Mouse (Mus musculus) c-Kit-positive CD71-negative TER-119-negative erythroid progenitor cells, embryonic 14.5 days (primary cell): ENCODE measurements around the gene Rbfox1.

Experiments
- DNase-seq: peaks from one replicate; pipeline ENCODE4 v3.0.0-alpha.2; 2013; ENCODE audit warnings: low read depth

Rbfox1 gene

DNA sequence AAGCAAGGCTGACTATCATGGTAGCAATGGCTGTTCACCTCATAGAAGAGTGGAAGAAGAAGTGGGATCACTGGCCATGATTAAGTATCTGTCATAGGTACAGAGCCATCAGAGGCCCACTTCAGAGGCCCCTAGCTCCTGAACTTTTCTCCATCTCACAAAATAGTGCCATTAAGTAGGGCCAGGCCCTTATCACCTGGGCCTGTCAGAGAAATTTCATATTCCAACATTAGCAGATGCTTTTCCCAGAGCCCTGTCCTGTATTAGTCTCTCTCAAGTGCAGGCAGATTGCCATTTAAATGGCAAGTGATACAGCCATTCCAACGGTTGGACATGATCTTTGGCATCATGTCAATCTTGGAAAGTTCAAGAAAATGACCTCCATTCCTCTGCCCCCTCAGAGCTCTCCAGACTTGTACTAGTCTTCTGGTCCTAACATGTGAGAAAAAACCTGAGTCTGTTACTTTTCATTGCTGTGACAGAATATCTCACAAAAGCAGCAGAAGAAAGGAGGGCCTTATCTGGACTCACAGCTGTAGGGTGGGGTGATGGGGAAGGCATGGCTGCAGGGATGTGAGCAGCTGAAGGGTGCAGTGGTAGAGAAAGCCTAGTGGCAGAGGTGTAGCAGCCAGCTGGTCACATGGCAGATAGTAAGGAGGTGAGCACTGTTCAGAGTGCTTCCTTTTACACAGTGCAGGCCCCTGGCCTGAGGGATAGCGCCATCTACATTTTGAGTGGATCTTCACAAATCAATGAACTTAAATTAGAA, 210.6 kb downstream of the Rbfox1 start:
- DNase-seq = no peak

DNA sequence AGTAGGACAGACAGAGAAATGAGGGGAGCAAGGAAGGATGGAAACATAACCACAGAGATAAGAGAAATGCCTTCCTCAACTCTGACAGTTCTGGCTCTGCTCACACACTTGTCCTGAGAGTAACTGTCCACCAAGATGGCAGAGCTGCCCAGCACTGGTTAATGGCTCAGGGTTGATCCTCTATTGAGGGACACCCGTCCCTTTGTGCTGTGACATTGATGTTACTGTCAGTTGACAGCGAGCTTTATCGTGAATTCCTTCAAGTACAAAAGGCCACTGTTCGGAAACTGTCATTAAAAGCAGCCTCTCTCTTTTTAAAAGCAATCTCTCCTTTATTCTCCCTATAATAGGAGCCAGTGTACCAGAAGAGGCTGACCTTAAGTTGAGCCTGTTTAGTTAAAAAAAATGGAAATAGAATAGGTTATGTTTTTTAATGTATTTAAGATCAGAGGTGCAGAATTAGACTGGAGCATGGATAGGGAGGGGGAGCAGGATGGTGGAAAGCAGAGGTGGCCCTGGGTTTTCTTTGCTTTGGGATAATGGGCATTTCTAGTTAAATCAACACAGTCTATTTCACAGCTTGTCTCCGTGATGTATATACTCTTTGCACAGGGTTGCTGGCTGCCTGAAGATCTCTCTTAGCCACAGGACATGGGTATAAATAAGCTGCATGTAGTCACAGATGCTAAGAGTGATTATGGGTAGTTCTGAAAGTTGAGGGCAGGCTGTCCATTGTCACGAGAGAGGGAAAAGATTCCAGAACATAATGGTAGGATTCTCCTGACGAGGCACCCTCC, 212.3 kb downstream of the Rbfox1 start:
- DNase-seq = no peak

DNA sequence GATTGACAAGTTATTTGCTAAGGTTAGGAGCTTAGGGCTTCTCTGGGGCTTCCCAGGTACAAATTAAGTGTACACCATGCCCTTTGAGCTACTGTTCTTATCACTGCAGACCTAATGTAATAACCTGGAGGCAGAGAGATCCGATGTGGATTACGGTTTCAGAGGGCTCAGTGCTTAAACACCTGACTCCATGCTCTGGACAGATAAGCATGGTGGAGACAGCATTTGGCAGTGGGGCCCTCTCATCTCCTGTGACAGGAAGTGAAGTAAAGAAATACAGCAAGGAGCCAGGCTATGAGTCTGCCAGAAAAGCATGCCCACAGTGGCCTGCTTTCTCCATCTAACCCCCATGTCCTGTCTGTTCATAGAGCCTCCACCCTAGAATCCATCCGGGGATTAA, 213.0 kb downstream of the Rbfox1 start:
- no peak for DNase-seq

DNA sequence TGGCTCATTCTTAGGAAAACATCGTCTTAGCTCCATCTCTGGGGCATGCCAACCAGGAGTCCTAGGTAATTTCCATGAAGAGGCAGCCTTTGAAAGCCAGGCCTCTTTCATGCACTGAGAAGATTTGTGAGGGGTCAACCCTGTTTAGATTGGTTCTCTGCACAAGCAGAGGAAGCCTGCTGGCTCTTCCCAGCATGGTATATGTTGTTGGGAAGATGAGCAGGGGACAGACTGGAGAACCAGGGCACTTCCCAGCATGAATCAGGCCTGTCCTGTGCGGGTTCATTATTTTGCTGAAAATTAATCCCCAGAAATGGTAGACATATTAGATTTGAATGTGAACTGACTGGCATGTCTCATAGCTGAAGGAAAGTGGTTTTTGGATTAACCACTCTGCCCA, 214.4 kb downstream of the Rbfox1 start:
- DNase-seq = no peak

DNA sequence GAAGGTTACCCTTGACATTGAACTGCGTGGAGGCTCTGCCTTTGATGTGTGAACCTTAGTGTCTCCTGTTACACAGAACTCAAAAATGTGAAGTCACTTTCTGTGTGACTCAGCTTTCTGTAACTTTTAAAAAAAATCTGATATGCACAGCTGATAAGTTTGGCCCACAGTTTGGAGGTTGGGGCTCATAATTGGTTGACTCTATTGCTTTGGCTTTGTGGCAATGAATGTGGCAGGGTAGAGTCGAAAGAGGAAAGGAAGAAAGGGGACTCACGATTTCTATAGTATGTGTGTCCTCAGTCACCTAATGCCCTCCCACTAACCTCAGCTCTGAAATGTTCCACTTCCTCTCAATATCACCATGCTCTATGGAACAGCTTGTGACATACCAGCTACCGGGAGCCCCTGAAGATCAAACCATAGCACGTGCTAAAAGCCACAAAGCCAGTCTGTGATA, 215.3 kb downstream of the Rbfox1 start:
- DNase-seq = peak; percentile 16

DNA sequence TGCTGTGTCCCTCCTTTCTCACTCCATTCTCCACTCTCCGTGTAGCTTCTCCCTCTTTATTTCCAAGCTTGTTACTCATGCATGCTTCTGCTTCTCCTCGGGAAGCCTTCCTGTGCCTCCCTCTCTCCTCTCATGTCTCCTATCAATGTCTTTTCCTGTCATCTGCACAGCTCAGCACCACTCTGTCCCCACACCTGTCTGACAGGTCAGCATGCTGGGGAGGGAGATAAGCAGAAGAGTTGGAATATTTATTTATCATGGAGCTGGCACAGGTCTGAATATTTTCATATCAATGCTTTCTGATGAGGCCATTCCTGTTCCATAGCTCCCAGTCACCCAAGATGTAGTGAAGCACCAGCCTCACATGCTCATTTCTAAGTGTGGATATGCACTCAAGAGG, 218.6 kb downstream of the Rbfox1 start:
- DNase-seq = no peak

DNA sequence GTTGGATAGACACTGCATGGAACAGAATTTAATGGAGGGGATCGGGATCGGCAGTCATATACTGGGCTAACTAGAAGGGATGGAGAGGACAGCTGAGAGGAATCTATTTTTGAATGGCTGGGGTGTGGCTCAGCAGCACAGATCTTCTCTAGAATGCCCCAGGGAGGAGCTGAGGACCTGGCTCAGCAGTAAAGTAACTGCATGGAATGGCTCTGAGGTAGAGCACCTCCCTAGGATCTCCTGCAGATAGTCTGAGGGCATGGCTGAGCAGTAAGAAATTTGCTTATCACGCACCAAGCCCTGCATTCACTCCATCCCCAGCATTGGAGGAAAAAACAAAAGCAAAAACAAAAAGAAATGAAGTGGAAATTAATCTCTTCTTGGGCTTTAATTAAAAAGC, 225.0 kb downstream of the Rbfox1 start:
- DNase-seq = no peak

DNA sequence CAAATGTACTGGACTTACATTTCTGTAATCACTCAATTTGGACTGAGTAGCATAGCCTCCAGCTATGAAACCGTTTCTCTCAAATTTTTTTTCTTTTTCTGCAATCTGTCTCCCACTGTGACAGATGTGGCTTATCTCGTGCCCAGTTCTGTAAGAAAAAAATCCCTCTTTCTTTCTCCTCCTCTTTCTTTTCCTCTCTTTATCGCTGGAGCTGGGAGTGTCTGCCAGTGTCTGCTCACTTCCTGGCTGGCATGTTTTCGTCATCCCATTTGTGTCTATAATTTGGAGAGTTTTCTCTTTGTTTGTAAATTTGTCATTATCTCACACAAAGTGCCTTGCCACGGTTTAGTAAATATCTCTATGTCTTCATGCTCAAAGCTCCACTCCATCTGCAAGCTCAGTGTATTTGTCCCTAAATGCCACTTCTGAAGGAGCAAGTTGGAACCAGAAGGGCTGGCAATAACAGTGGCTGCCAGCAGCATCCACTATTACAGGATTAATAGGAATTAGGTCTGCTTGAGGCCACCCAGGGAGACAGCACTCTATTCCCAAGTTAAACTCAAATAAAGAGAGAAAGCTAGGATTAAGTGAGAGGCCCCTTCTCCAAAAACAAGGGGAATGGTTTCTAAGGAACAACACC, 228.8 kb downstream of the Rbfox1 start:
- no peak for DNase-seq

DNA sequence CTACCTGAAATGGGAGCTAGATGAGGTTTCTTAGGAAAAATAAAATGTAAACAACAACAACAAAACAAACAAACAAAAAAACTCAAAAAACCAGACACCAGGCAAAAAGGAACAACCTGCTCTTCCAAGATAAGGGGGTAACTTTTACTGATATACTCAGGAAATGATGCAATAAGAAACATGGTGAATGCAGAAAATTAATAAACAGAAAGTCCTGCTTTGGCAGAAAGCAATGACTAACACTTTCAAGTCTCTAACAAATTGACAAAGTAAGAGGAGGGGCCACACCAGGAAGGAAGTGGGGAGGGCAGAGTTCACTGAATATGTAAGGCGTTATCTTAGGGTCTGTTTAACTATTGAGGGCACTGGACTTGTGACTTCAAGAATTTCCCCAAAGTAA, 234.3 kb downstream of the Rbfox1 start:
- DNase-seq = no peak

DNA sequence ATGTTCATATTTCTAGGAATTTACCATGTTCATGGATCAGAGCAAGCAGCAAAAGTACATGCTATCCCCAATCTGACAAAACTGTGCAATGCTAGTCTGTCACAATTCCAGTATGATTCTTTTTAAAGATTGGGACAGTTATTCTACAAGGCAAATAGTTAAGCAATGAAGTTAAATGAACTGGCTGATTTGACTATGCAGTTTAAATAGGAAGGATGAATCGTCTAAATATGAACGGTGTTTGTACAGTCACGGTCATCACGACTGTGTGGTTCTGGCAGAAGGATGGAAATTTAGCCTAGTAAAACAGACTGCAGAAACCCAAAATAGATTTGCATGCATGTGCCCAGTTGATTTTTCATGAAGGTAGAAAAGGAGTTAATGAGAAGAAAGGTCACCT, 236.1 kb downstream of the Rbfox1 start:
- no peak for DNase-seq

DNA sequence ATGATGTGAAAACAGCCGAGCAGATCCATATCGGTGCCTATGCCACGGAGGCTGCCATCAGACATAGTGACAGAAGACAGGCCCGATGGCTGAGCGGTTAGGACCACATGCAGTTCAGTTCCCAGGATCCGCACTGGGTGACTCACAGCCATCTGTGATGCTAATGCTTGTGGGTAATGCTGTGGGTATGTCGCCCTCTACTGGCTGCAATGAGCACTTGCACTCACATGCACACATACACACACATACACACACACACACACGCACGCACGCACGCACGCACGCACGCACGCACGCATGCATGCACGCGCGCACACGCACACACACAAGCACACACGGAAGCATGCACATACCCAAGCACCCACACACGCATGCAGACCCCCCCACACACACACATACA, 237.7 kb downstream of the Rbfox1 start:
- no peak for DNase-seq

DNA sequence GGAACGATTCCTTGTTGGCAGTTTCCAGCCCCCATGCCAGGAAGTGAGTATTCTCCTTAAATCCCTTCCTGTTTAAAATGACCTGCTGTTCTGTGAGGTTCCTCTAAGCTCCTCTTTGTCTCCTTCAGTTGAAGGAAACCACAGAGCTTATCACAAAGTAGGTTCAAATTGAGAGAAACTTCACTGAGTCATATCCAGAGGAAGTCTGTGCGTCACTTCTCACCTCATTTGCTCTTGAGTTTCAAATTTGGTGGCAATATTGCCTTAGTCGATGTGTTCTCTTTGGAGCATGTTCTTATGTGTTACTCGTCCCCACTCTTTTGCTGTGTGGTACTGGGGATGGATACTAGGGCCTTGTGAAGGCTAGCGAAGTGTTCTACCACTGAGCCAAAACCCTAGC, 243.2 kb downstream of the Rbfox1 start:
- peak; percentile 5 for DNase-seq

DNA sequence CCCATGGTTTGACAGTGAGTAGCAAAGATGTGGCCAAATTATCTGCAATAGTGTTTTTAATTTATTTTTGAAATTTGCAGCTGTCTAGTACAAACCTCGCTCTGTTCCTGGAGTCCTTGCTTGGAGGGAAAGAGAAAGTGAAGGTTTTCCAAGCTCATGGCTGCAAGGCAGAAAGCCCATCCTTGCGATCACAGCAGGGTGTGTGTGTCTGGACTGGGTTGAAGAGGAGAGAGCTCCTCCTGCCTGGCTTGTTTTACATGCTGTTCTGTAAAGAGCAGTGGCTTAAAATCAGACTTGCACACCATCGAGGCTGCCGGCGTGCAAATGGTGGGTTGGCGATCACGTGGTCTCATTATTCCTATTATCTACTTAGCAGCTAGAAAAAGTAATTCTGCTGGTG, 249.9 kb downstream of the Rbfox1 start:
- DNase-seq = no peak

DNA sequence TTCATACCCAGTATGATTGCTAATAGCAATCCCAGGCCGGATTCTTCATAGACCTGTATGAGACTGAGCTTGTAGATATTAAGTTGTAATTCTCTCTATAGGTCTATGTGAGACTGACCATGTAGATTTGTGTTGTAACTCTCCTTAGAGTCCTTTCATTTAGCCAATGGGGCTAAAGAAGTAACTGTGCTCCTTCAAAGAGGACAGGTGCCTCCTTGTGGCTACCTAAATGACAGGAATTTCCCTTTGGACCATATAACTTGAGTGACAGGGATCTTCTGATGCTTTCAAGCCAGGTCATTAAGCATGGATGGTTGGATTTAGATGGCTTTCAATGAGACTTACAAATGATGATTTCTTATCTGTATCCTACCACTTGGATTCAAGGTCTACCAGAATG, 254.3 kb downstream of the Rbfox1 start:
- DNase-seq = no peak

DNA sequence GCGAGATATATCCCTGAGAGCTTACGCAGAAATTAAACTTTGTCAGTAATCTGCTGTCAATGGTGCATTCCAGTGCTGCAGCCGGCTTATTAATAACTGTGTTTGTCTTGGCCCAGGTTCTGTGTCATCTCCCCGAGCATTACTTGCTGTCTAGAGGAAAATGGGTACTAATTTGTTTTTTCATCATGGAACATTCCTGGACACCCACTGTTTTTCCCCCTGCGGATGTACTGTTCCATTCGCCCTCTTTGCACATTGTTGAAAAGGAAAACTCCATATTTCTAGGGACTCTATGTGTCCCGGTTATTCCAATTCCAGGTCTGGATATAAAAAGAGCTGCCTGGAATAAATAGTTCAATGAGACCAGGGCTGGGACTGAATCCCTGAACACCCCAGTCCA, 262.8 kb downstream of the Rbfox1 start:
- DNase-seq = no peak

DNA sequence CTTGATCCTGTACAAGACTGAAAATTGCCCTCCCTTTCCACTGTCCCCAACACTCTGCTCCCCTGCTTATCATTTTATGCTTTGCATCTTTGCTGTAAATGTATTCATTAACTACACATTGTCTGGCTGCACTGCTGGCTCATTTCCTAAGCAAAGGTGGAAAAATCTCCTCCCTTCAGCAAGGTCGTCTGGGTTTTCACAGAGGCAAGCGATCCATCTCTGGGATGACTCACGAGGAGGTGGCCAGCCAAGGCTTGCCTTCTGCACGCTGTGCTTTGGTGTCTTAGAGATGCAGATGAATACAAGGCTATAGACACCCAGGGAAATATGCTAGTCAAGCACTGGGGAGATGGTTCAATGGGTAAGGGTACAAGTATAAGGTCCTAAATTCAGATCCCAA, 264.2 kb downstream of the Rbfox1 start:
- no peak for DNase-seq

DNA sequence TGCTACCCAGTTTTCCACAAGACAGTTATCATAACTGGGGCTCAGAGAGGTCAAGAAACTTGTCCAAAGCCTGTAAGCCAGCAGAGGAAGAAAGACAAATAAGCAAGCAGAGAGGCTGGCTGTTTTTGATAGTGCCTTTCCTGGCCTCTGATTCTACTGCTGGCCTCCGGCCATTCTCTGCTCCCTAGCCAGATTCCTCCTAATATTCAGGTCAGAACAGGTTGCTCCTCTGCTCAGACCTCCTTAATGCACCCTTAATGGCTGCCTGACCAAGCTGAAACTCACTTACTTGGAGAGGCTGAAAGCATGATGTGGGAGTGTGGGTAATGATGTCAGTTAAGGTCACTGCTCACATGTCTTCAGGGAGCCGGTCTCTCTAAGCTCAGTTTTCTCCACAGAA, 270.4 kb downstream of the Rbfox1 start:
- DNase-seq = no peak

DNA sequence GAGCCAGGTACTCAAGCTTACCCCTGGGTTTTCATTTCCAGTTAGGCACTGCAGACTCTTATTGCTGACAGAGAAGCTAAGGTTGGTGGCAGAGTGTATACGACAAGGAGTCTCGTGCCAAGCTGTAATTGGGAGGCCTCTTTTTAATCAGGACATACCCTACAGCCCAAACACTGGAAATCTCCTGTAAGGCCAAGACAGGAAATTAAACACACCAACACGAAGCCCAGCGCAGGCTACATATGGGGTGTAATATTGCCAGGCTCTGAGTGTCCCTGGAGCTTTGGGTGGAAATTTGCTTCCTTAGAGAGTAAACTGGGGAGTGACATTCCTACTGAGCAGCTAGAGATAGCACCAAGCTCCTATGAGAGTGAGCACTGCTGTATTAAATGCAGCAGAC, 279.3 kb downstream of the Rbfox1 start:
- no peak for DNase-seq

DNA sequence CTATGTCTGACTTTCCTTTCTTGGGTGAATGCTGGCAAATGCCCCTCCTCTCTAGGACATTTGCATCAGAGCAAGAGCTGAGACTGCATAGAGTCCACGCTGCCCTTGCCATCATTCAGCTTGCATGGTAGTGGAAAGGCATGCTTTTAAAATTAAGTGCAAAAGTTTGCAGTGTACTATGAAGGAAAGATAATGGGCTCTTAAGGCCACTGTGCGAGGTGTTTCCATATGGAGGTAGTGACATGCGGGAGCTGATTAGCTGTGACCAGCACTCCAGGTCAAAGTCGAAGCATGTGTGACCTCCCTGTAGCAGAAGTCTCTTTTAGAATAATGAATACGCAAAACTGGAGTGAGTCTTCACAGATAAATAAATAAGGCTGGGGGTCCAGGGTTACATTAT, 284.2 kb downstream of the Rbfox1 start:
- DNase-seq = no peak

DNA sequence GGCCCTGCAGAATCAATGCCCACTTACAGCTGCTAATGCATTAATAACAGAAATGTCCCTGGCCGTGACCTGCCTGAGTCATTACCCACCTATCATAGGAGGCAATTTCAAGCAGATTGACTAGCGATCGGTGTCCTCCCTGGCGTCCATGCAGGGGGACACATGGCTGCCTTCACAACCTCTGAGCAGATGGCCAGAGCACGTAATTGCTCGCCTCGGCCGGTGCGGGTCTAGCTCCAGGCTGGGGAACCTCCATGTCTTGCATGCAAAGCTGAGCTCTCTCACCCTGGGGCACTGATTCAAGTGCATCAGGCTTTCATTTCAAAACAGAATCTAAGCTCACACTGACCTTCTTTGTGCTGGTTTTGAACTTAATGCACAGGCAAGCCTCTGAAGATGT, 295.7 kb downstream of the Rbfox1 start:
- DNase-seq = no peak

DNA sequence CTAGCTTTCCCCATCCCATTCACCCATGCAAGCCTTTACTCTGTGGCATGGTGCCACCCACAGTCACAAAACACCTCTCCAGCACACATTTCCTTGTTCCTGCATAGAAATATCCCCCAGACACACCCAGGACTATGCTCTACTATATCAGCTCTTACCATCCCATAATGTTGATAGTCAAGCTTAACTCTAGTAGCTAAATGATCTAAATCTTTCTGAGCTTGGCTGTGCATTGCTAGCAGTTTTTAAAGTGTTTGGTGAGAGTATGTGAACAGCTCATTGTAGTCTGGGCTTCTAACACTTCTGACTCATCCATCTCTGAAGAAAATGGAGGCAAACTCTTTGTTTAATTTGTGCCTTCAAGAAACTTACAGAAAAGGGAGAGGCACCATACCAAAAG, 297.2 kb downstream of the Rbfox1 start:
- no peak for DNase-seq

DNA sequence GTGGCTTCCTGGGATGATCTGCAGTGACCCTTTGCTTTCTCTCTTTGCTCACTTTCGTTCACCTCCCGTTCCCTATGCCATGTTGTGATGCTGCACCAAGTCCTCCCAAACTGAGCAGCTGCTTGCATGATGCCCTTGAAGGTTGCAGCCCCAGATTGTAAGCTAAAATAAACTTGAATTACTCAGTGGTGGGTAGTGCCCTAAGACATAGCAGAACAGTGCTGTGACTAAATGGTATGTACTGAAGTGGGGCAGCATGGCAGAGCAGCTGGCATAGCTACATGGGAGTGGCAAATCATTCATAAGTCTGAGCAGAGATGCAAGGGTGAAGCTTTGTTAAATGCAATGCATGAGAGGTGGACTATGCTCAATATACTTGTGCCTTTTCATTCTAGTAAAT, 307.2 kb downstream of the Rbfox1 start:
- no peak for DNase-seq

DNA sequence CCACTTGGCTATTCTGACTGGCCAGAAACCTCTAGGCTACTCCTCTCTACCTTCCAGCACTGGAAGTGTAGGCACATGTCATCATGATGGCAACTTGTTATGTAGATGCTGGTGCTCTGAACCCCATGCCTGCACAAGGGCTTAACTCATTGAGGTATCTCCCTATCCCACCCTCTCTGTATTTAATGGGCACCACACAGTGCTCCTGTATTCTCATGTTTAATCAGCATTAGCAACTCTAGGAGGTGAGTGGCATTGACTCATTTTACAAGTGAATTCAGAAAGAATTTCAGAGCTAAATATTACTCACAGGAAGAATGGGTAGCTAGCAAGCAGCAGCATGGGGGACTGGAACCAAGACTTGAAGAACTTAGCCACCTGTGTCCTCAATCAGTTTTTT, 321.3 kb downstream of the Rbfox1 start:
- no peak for DNase-seq
